Mouse (Mus musculus) testis, adult 10 weeks (tissue): ENCODE measurements around the gene Olfr463. TPM values are rescaled to one million over a fixed set of nuclear protein-coding genes. Genes with fewer than 3 reads are reported as not detected.

Source experiments
- polyA plus RNA-seq: library from polyadenylated mRNA; stranded (reverse); fragments of 350-450 nt; fragmentation: Illumina TruSeq; extraction: RNeasy Lipid Tissue Mini Kit (QIAGEN cat#74804); gene quantifications from one replicate; pipeline ENCODE4 v1.2.3, GENCODE M21; 2014; ENCODE audit warnings: low read depth, low replicate concordance

Olfr463 gene
- polyA plus RNA-seq: not detected

DNA sequence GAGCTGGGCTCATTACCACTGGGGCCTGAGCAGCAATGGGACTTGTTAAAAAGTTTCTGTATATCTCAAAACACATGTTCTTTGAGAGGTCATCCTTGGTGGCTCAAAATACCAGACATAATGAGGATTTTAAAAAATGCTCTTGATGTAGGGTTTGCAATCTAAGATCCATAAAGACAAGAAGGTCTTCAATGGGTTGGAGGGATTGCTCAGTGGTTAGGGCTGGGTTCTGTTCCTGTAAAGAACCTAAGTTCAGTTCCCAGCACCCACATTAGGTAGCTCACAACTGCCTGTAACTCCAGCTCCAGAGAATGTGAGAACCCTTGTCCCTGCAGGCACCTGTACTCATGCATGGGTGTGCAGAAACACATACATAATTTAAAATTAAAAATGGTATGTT, at the start of gene Olfr463:
TSS of gene Olfr463 (minus strand) at position 101 of the 400 bp plus-strand sequence.

DNA sequence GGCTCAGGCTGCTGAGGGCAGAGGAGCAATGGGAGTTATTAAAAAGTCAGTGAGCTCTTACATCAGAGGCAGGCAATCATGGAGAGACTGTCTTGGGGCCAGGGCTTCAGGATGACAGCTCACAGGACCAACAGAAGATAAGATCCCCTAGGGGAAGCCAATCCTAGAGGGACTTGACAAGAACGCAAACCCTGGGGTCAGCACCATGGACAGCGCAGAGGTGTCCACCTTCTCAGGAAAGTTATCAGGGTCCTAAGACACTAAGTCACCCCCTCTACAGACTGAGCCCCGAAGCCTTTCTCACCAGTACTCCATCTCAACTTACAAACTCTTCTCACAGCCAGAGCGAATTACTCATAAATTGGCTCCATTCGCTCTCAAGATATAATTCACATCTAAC, 23.8 kb upstream of the Olfr463 start, which contains the start of gene Olfr464:
TSS of gene Olfr464 (minus strand) at position 2 of the 400 bp plus-strand sequence.

GRCm38 (mm10) chr11:87892168-87892567, 5.0 kb downstream of the Olfr463 start, which contains the start of gene Olfr462:
TSS of gene Olfr462 (minus strand) at chr11:87892268.

DNA sequence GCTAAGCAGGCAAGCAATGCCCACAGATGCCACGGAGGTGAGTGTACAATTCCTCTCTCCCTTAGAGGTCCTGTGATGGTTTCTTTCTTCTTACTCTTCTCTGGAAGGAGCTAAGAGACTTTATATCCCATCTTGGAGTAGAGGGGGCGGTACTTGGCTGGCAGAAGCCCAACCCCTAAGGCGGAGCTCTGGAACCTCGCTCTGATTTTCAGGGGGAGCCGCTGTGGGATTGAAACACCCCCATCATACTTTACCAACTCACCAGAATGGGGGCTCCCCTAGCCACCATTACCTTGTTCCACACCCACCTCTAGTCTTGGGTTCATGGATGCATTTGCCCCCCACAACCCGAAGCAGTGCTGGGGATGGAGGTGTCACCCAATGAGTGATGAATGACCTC, 21.8 kb downstream of the Olfr463 start, which contains the start of gene Epx:
TSS of gene Epx (minus strand) at position 101 of the 400 bp plus-strand sequence.

DNA sequence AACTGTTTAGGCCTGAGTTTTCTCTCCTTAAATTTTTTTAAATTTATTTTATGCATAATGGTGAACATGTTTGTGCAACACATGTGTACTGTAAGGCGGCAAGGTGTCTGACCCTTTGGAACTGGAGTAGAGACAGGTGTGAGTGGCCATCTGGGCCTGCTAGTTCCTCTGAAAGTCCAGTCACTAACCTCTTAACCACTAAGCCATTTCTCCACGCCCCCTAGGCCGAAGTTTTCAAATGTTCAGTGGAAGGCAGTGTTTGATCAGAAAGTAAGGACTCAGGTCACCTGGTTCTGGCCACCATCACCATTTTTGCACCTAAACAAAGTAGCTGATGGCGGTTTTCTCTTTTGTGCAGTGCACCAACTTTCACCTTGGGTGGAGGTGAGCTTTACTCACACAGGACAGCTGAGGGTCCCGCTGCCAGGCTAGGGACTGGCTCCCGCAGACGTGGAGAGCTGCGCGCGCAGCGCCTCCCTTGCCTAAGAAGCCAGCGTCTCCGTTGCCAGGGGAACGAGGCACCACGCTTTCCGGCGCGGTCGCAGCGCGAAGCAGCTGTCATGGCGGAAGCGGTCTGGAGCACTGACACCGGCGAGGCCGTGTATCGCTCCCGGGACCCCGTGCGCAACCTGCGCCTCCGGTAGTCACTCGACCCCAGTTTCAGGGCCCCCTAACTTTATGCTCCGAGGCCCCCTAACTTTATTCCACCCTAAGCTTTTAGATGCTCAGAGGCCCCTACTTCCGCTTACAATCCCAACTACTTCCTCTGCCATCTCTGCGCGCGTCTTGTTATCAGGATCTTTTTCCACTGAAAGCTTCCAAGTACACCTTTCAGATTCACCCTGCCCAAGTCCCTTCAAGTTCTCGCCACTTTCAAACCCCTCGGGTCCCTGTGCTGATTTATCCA, 44.2 kb downstream of the Olfr463 start, which contains the start of gene Mks1:
TSS of gene Mks1 (plus strand) at position 526 of the 907 bp plus-strand sequence.

Other genes starting within 250 kb of the Olfr463 start
- gene Rnf43, start 234.7 kb downstream of the Olfr463 start, polyA plus RNA-seq: 0.48 TPM
- gene Supt4a, start 159.8 kb downstream of the Olfr463 start, polyA plus RNA-seq: 12.7 TPM
- gene Tspoap1, start 136.8 kb downstream of the Olfr463 start, polyA plus RNA-seq: 1.7 TPM
- gene Mpo, start 103.8 kb downstream of the Olfr463 start, polyA plus RNA-seq: 0.52 TPM
- gene Lpo, start 69.1 kb downstream of the Olfr463 start, polyA plus RNA-seq: not detected
- gene Mks1, start 44.2 kb downstream of the Olfr463 start, polyA plus RNA-seq: 4.4 TPM
- gene Epx, start 21.9 kb downstream of the Olfr463 start, polyA plus RNA-seq: not detected
- not detected for gene Olfr462, start 5.1 kb downstream of the Olfr463 start, polyA plus RNA-seq
- gene Olfr464, start 23.6 kb upstream of the Olfr463 start, polyA plus RNA-seq: not detected
- gene Dynll2, start 90.1 kb upstream of the Olfr463 start, polyA plus RNA-seq: 97.5 TPM
- gene Srsf1, start 150.0 kb upstream of the Olfr463 start, polyA plus RNA-seq: 388 TPM
- gene Vezf1, start 170.9 kb upstream of the Olfr463 start, polyA plus RNA-seq: 11.9 TPM
- 0.21 TPM for gene Cuedc1, start 200.7 kb upstream of the Olfr463 start, polyA plus RNA-seq